Mouse (Mus musculus) G1E (cell line): ENCODE measurements around the gene Bcl11b. TPM values are rescaled to one million over a fixed set of nuclear protein-coding genes. Genes with fewer than 3 reads are reported as not detected.

Experiments
- ATAC-seq: 2 replicates; pipeline ENCODE4 v1.8.0; 2016; ENCODE audit warnings: mild to moderate bottlenecking; ENCODE audit not compliant: insufficient number of reproducible peaks, poor library complexity, low FRiP score, severe bottlenecking; ENCODE audit errors: extremely low read depth
- DNase-seq: peaks from one replicate; pipeline ENCODE4 v3.0.0; 2012; ENCODE audit warnings: low spot score
- H3K27me3 ChIP-seq: 2 replicates; pipeline ENCODE4 v1.6.1; 2012; ENCODE audit warnings: mild to moderate bottlenecking, low read length, inconsistent platforms; ENCODE audit not compliant: insufficient read depth
- H3K36me3 ChIP-seq: replicated peaks from 2 replicates; pipeline ENCODE3; 2012; ENCODE audit warnings: mild to moderate bottlenecking, inconsistent platforms
- H3K4me1 ChIP-seq: 2 replicates; pipeline ENCODE4 v1.6.1; 2012; ENCODE audit warnings: low read depth, low read length, inconsistent platforms, mixed read lengths; ENCODE audit not compliant: insufficient read depth
- H3K4me3 ChIP-seq: 2 replicates; pipeline ENCODE4 v1.5.1; 2012; ENCODE audit warnings: low read depth, mild to moderate bottlenecking, inconsistent platforms, low read length, moderate library complexity, mixed read lengths
- H3K9me3 ChIP-seq: replicated peaks from 2 replicates; pipeline ENCODE4 v1.6.1; 2012; ENCODE audit warnings: inconsistent platforms
- CTCF ChIP-seq: IDR thresholded peaks from 2 replicates; pipeline ENCODE4 v1.5.1; 2012; ENCODE audit warnings: low read depth, low read length, inconsistent platforms, mixed read lengths
- GATA1 ChIP-seq: IDR thresholded peaks from 2 replicates; pipeline ENCODE4 v1.6.1; 2012; ENCODE audit warnings: borderline replicate concordance, low read length, inconsistent platforms, mixed read lengths
- GATA2 ChIP-seq: IDR thresholded peaks from 2 replicates; pipeline ENCODE4 v1.6.1; 2012; ENCODE audit warnings: low read depth, low read length, inconsistent platforms, borderline replicate concordance
- POLR2AphosphoS5 ChIP-seq: IDR thresholded peaks from 2 replicates; pipeline ENCODE4 v1.6.1; 2012; ENCODE audit warnings: low read depth, low read length, inconsistent platforms; ENCODE audit not compliant: insufficient replicate concordance
- TAL1 ChIP-seq: conservative IDR thresholded peaks from 2 replicates; pipeline ENCODE4 v1.6.1; 2012; ENCODE audit warnings: low read depth, low read length, inconsistent platforms, mixed read lengths
- polyA plus RNA-seq: library from polyadenylated mRNA; stranded (reverse); fragments of >175 nt; gene quantifications from 2 replicates; pipeline ENCODE4 v1.2.3, GENCODE M21; 2012
- total RNA-seq, 2 experiments: library from RNA; stranded (forward) in 1 of 2; stranded (reverse) in 1 of 2; fragments of 200-1000 nt in 1 of 2; fragments of >200 nt in 1 of 2; fragmentation: Nextera tagmentation in 1 of 2; gene quantifications; 2 replicates each; pipeline ENCODE4 v1.2.3; 2014 to 2017

Gene Bcl11b
- total and polyA plus RNA-seq, 3 experiments, result 0.05 TPM; not detected in 2

DNA sequence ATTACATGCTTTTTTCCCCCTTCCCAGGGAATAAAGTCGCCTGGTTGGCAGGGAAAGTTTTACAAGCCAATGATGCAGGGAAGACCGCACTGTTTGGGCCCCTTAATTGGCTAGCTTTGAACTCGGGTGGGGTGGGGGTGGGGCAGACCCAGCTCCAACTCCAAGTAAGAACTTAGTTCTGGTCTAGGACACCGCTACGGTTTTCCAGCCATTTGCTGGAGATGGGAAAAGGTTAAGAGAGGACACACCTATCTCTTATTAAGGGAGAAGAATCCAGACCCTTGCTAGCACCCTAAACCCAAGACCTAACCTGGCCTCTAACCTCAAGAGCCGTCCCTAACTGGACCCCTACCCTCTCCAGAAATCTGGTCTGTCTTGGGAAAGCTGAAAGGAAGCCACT lies 22.2 kb downstream of the Bcl11b start:
- Histone ChIP-seq H3K36me3 (no peaks in the 10 kb centered on the region), H3K4me1 (no peaks in the 10 kb centered on the region), H3K27me3 (no peaks in the 10 kb centered on the region; the same call in 1 of the 2 replicates), H3K9me3 (peaks cover 93% of the 10 kb centered on the region), H3K4me3 (no peak overlapping the region)
- TF ChIP-seq POLR2AphosphoS5 (no peak), CTCF (no peak), GATA1 (no peak), GATA2 (no peak), TAL1 (no peak)
- DNase-seq, result no peak
- no peak for ATAC-seq

DNA sequence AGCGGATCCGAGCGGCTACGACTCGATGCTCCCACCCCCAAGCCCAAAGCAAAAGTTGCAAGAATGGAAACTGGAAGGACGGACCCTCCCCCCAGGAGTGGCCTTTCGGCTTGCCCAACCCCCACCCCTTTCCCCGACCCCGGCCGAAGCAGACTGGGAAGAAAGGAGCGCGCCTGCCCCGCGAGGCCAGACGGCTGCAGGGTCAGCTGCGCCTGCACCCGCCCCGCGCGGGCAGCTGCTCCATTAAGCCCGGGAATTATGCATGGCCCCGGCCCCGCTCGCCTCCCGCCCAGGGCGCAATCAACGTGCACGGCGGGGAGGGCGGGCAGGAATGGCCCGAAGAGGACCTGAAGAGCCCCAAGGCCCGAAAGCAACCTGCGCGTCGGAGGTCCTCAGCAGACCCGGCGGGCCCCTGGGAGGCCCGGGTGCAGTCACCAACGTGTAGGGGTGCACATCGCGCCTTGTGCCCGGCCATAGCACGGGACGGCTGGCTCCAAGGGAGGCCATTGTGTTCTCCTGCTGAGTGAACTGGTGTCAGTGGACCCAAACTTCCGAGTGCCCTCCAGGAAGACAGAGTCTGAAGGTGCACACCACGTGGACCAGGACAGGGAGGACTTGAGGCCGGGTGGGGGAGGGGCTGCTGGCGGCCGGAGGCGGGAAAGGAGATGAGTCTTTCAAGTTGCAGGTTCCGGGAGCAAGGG lies 23.0 kb downstream of the Bcl11b start:
- no peak for DNase-seq
- H3K4me1 ChIP-seq, result no peaks in the 10 kb centered on the region
- H3K36me3 ChIP-seq, result no peaks in the 10 kb centered on the region
- no peak for ATAC-seq
- peaks cover 93% of the 10 kb centered on the region for H3K9me3 ChIP-seq
- TF ChIP-seq CTCF (no peak), TAL1 (no peak), GATA1 (no peak), GATA2 (no peak), POLR2AphosphoS5 (no peak)
- peak overlapping the region; percentile 27; the same call in 1 of the 2 replicates for H3K4me3 ChIP-seq
- H3K27me3 ChIP-seq, result no peaks in the 10 kb centered on the region; the same call in 1 of the 2 replicates

DNA sequence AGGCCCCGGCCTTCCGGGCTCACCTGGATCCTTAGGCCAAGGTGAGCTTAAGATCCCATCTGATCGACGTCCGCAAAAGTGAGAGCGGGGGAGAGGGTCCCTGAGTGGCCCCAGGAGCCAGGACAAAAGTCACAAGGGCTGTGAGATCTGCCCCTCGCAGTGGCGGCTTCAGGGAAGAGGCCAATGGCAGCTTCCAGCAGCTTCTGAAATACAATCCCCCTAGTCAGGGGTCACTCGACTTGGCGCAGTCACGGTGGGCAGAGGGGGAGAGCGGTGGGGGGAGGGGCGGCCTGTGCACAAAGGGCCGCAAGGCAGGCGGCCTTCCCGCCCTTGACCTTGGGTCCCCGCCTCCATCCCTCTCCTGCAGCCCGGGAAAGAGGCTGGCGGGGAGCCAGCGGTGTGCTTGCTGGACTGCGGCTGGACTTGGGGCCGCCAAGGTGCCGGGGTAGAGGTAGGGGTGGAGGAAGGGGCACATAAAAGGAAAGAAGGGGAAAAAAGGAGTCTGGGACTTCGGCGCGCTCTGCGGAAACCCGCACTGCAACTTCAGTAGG lies 23.6 kb downstream of the Bcl11b start:
- Histone ChIP-seq H3K36me3 (no peaks in the 10 kb centered on the region), H3K9me3 (peaks cover 92% of the 10 kb centered on the region), H3K4me3 (no peak overlapping the region; the same call in 1 of the 2 replicates), H3K27me3 (no peaks in the 10 kb centered on the region; the same call in 1 of the 2 replicates), H3K4me1 (no peaks in the 10 kb centered on the region)
- ATAC-seq, result no peak
- no peak for TF ChIP-seq TAL1
- no peak for TF ChIP-seq CTCF
- TF ChIP-seq GATA2, result no peak
- TF ChIP-seq GATA1, result no peak
- no peak for TF ChIP-seq POLR2AphosphoS5
- no peak for DNase-seq

DNA sequence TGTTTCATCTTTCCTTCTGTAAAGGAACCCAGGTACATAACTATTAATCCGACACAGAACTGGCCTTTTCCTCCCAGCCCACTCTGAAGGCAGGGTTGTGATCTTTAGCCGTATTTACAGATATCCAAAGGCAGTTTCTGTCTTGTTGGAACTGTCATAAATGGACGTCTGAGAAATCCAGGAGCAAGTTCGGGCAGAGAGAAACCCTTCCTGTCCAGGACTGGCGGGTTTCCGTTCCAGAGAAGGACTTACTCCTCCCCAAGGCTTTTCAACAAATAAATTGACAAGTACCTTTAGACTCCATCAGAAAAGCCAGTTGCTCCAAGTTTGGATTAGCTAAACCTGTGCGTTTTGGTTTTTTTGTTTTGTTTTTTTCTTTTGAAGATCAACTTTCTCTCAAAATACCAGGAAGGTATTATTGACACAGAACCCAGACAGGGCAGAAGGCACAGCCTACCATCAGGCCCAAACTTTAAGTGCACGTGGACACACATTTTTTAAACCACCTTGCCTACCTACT lies 24.6 kb downstream of the Bcl11b start:
- peaks cover 93% of the 10 kb centered on the region for H3K9me3 ChIP-seq
- no peak overlapping the region for H3K4me3 ChIP-seq
- TF ChIP-seq CTCF (no peak), TAL1 (no peak), GATA2 (no peak), GATA1 (no peak), POLR2AphosphoS5 (no peak)
- no peaks in the 10 kb centered on the region; the same call in 1 of the 2 replicates for H3K27me3 ChIP-seq
- no peak for ATAC-seq
- DNase-seq, result no peak
- no peaks in the 10 kb centered on the region for H3K36me3 ChIP-seq
- H3K4me1 ChIP-seq, result no peaks in the 10 kb centered on the region

DNA sequence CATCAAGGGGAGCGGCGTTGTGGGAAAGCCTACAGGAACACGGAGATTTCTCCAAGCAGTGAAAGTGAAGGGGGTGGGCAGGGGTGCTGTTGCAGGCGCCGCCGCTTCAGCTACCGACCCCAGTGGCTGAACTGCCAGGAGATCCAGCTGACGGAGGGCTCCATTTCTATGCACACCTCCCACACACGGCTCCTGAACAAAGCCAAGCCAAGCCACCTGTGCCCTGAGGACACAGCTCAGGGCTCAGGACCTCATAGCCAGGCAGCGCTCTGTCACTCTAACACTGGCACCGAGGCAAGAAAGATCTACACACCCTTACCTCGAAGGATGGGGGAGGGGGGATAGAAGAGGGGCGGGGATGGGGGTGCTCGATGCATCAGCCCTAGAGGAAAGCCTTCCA lies 25.3 kb downstream of the Bcl11b start:
- Histone ChIP-seq H3K4me3 (no peak overlapping the region), H3K4me1 (no peaks in the 10 kb centered on the region), H3K36me3 (no peaks in the 10 kb centered on the region), H3K27me3 (no peaks in the 10 kb centered on the region; the same call in 1 of the 2 replicates), H3K9me3 (peaks cover 93% of the 10 kb centered on the region)
- ATAC-seq (no peak), DNase-seq (no peak)
- TF ChIP-seq GATA1, result no peak

DNA sequence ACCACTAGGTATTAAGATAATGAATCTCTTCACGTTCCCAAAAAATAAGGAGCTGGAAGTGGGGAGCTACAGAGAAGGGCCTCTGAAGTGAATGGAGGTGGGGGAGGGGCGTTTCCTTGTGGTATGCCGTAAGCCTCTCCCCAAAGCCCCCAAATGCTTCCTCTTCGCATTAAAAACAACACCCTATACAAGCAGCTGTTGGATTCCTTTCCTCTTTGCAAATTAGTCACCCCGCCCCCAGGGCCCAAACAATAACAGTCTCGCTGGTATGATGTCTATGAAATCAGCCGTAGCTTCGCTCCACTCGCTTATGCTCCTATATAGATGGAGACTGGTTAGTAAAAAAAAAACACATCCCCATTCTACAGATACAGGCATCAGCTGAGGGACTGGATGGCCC lies 25.9 kb downstream of the Bcl11b start:
- ATAC-seq (no peak), DNase-seq (no peak)
- no peak overlapping the region for H3K4me3 ChIP-seq
- no peaks in the 10 kb centered on the region for H3K4me1 ChIP-seq
- no peaks in the 10 kb centered on the region; the same call in 1 of the 2 replicates for H3K27me3 ChIP-seq
- H3K9me3 ChIP-seq, result peaks cover 94% of the 10 kb centered on the region
- TF ChIP-seq POLR2AphosphoS5 (no peak), CTCF (no peak), GATA2 (no peak), GATA1 (no peak), TAL1 (no peak)
- H3K36me3 ChIP-seq, result no peaks in the 10 kb centered on the region
